Mouse (Mus musculus) heart, postnatal 10 days (tissue): ENCODE results near the gene Wt1. TPM values are rescaled to one million over a fixed set of nuclear protein-coding genes. Genes with fewer than 3 reads are reported as not detected.

Experiments
- DNase-seq, 2 experiments: peaks; one replicate each; pipeline ENCODE4 v3.0.0; 2021
- intact Hi-C: fragments of 180-260 bp; cut with DNase I; formaldehyde crosslinking; loops from one replicate; pipeline ENCODE4 v1.15.1; 2025
- total RNA-seq, 2 experiments: library from RNA; stranded (reverse); gene quantifications; 2 replicates each; pipeline ENCODE4 v1.2.3; 2021

Gene Wt1
- total RNA-seq, 2 experiments from 2014 or later: 12.6 to 13.3 TPM

GRCm38 (mm10) chr2:105125205-105125604, 1.1 kb upstream of the Wt1 start:
- intact Hi-C loops: loop anchor here (5.0 to 10.0 kb wide), 2 partner anchors 108 to 550 kb away; partner anchors contain the start of gene Eif3m
- no peak for DNase-seq

- DNase-seq: no peak
- intact Hi-C loops: loop anchor here (5.0 to 10.0 kb wide), 2 partner anchors 108 to 549 kb away; partner anchors contain the start of gene Eif3m
These were observed 688 bp upstream of the Wt1 start for GRCm38 (mm10) chr2:105125641-105126040.

DNA sequence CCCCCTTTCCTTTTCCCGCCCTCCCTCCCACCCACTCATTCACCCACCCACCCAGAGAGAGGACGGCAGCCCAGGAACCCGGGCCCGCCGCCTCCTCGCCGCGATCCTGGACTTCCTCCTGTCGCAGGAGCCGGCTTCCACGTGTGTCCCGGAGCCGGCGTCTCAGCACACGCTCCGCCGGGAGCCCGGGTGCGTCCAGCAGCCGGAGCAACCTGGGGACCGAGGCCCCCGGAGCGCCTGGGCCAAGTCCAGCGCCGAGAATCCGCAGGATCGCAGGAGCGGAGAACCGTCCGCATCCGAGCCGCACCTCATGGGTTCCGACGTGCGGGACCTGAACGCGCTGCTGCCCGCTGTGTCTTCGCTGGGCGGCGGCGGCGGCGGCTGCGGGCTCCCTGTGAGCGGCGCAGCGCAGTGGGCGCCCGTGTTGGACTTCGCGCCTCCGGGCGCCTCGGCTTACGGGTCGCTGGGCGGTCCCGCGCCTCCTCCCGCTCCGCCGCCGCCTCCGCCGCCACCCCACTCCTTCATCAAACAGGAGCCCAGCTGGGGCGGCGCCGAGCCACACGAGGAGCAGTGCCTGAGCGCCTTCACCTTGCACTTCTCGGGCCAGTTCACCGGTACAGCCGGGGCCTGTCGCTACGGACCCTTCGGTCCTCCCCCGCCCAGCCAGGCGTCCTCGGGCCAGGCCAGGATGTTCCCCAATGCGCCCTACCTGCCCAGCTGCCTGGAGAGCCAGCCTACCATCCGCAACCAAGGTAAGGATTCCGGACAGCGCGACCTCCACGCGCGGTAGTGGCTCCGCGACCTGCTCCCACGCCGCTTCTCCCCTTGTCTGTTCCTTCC, 582 bp downstream of the Wt1 start:
- no peak for DNase-seq
- intact Hi-C loops: loop anchor here (5.0 to 10.0 kb wide), 2 partner anchors 110 to 548 kb away; partner anchors contain the start of gene Eif3m

GRCm38 (mm10) chr2:105127531-105128480, 1.5 kb downstream of the Wt1 start:
- DNase-seq: no peak
- intact Hi-C loops: loop anchor here (5.0 to 10.0 kb wide), 2 partner anchors 111 to 547 kb away; partner anchors contain the start of gene Eif3m

DNA sequence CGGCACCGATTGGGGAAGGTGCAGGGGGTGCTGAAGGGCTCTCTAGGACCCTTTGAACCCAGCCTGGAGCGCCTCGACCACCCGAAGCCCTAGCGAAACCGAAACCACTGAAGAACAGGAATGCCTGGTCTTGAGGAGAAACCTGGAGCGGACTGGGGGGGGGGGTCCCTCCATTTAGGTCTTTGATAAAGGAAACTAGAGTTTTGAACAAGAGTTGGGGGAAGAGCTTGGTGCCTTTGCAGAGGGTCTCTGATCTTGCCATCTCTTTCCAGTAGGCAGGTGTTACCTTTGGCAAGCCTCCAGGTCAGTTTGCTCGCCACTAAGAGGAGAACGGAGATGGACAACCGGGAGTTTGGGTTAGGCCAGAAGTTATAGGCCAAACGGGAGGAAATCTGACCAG, 2.2 kb downstream of the Wt1 start:
- no peak for DNase-seq
- intact Hi-C loops: loop anchor here (5.0 to 10.0 kb wide), 2 partner anchors 111 to 546 kb away; partner anchors contain the start of gene Eif3m

- peak in 1 of 2 experiments; percentile 58 for DNase-seq
- intact Hi-C loops: loop anchor here (5.0 kb wide), 1 partner anchor 57 kb away; no protein-coding TSS in a partner anchor
These were observed 4.2 kb downstream of the Wt1 start for GRCm38 (mm10) chr2:105130351-105131060.

DNA sequence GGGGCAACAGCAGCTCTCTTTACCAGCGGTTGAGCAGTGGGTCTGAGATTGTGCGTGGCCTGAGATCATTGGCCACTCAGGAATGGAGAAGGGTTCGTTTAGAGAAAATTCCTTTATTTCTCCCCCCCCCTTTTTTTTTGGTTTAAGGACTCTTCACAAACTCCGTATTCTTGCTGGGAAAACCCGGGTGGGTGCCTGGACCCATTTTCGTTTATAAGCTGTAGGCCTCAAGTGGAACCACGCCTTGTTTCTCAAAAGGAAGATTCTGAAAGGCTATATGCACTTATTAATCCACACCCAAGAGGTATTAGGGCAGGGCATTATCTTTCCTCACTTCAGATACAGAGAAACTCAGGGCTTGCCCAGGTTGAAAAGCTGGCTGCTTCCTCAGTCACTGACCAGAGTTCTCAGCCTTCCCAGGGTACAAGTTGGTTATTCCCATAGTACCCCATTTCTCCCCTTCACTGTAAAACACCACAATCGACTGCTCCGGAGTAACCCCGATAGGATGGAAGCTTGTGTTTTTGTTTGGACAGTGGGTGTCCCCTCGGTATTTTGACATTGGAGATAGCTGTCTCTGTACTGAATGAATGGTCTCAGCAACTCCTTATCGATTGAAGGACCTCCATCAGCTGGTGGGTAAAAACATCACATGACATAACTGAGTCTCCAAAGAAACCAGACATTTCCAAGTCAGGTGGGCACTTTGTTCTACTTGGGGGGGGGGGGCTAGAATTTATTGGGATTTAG, 4.9 kb downstream of the Wt1 start:
- DNase-seq: no peak
- intact Hi-C loops: loop anchor here (5.0 kb wide), 1 partner anchor 56 kb away; no protein-coding TSS in a partner anchor

DNA sequence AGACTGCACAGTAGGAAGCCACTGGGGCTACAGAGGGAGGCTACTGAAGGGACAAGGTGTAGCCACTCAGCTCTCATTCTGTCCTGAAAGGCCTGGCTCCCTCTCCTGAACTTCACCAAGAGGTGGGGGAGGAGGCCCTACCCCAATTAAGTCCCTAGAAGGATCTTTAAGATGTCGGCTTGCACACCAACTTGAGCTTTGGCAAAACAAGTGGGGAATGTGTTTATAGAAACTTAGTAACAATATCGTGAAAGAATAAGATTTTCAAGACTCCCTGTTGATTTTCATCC, 5.4 kb downstream of the Wt1 start:
- no peak for DNase-seq
- intact Hi-C loops: loop anchor here (5.0 kb wide), 1 partner anchor 56 kb away; no protein-coding TSS in a partner anchor

- DNase-seq: no peak
- intact Hi-C loops: loop anchor here (5.0 kb wide), 1 partner anchor 55 kb away; no protein-coding TSS in a partner anchor
These were observed 6.0 kb downstream of the Wt1 start for GRCm38 (mm10) chr2:105132300-105132699.

DNA sequence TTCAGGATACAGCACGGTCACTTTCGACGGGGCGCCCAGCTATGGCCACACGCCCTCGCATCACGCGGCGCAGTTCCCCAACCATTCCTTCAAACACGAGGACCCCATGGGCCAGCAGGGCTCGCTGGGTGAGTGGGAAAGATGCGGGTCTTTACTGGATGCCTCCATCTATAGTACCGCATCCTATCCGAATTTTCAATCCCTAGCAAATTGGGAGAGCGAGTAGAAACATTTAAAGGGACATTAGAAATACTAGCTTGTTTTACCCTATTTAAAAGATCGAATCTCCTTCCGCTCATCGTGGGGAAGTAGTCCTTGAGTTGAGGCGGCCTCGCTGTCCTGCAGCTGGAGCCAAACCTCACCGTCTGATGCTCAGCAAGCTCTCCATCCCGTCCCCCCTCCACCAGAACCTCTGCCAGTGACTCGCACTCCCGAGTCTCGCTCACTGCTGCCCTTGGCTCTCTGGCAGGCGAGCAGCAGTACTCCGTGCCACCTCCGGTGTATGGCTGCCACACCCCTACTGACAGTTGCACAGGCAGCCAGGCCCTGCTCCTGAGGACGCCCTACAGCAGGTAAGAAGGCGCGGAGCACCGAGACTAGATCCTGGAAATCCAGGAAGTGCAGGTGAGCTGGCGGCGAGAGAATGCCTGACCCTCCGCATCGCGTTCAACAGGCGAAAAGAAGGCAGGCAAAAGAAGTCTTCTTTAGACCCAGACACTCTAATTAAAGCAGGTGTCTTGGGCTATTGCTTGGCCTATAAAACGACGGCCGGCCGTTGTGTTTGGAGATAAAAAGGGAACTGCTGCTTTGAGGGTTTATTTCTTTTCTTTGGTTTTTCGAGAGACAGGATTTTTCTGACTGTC, 6.8 kb downstream of the Wt1 start:
- no peak for DNase-seq
- intact Hi-C loops: loop anchor here (5.0 kb wide), 1 partner anchor 54 kb away; no protein-coding TSS in a partner anchor

DNA sequence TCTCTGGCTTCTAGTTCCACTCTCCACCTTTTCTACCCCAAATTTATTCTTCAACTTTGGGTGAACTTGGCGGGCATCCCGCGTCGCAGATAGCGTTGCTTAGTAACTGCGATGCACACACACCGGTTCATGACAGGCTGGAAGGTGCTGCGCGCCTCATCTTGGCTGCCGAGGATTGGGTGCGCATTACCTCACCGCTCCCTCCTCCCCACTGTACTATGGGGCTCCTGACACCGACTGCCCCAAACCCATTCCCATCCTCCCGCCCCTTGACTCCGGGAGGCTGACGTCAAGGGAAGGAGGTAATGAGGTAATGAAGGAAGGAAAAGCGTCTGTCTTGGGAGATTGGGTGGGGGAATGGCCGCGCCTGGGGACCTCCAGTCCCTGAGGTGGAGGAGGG, 8.0 kb downstream of the Wt1 start:
- peak; percentile 54 to 59 for DNase-seq
- intact Hi-C loops: loop anchor here (5.0 kb wide), 1 partner anchor 53 kb away; no protein-coding TSS in a partner anchor

- DNase-seq: peak in 1 of 2 experiments; percentile 6
- intact Hi-C loops: no loop called here
These were observed 13.1 kb downstream of the Wt1 start for GRCm38 (mm10) chr2:105139471-105139870.

DNA sequence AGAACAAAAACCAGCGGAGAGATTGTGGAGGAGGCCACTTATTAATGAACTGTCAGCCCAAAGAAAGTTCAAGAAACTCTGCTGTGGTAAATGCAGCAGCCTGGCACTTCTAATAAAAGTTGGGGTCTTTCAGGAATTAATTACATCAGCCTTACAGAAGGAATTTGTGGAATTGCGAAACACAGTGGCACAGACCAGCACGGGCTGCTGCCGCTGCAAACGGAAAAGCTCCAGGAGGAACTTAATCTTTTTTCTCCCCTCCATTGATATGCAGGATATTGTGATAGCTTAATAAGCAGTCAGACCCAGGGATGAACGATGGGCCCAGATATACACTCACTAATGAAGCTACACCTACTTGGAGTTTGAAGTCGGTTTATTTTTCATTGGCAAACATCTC, 15.0 kb downstream of the Wt1 start:
- intact Hi-C loops: no loop called here
- DNase-seq: no peak

DNA sequence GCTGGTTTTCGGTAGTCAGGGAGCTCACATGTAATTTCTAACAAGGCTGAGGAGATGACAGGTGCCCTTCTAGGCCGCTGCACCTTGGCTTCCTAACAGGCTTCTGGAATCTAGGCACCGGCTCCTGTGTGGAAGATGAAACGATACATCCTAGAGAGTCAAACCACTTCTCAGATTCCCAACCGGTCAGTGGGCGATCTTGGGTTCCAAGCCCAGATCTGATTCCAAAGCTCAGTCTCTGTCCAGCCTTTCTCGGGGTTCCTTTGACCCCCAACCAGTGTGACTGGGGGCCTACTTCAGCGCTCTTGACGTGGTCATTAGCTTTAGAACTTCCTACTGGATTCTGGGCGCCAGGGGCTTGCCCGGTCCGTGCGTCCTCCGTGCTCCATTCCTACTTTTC, 17.4 kb downstream of the Wt1 start:
- intact Hi-C loops: no loop called here
- no peak for DNase-seq

DNA sequence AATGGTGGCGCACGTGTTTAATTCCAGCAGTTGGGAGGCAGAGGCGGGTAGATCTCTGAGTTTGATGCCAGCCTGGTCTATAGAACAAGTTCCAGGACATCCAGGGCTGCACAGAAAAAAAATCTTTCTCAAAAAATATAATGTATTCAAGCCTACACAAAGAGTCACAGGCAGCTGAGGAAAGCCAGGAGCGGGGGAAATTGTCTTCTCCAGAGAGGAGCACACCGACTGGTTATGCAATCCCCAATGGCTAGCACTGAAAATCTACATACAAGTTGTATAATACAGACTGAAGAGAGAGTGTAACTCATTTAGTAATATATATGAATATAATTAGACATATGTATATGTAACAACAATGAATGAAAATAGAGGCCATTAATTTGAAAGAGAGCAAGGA, 25.2 kb downstream of the Wt1 start:
- intact Hi-C loops: no loop called here

GRCm38 (mm10) chr2:105153046-105153445, 26.7 kb downstream of the Wt1 start:
- intact Hi-C loops: no loop called here
- DNase-seq: no peak

More for the DNA sequence above, 25.2 kb downstream of the Wt1 start:
- no peak for DNase-seq

DNA sequence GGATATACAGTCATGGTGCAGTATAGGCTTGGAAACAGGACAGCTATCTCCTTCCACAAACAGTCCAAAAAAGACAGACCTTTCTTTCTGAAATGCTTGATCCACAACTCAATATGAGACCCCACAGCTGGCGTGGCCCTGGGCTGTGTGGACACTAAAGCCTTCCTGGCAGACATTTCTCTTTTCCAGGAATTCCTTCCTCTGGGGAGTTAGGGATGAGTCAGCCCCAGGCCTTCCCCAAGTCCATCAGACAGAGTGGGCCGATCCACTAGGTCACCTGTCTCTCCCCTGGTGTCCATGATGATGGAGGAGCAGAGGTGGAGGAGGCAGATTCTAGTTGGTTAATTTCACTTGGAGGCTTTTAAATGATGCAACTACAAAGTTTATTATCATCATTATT, 34.6 kb downstream of the Wt1 start:
- no peak for DNase-seq
- intact Hi-C loops: no loop called here

DNA sequence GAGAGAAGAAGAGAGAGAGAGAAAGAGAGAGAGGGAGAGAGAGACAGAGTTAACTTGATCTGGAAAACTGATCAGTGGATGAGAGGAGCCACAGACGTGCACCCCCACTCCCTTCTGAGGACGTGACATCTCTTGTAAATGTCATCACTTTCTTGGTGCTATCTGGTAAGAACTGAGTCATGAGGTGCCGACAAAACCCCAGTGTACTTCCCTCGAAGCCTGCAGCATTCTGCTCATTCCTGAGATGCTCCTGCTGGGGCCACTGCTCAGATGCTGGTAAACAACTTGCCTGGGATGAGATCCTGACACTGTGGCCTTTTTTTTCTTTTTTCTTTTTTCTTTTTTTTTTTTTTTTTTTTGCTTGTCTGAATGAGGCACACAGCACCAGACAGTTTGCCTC, 36.4 kb downstream of the Wt1 start:
- no peak for DNase-seq
- intact Hi-C loops: no loop called here

GRCm38 (mm10) chr2:105168137-105168536, 41.8 kb downstream of the Wt1 start:
- no peak for DNase-seq
- intact Hi-C loops: no loop called here
